Mouse (Mus musculus) neural tube, embryonic 14.5 days (tissue): ENCODE measurements around the gene Sae1. TPM values are rescaled to one million over a fixed set of nuclear protein-coding genes. Genes with fewer than 3 reads are reported as not detected.
A peak's percentile ranks its signal among the peaks of the same experiment; 100 is the strongest.

ENCODE experiments used
- ATAC-seq: fragments of 200-750 bp; cut with Nextera tagmentation; 2 replicates; pipeline ENCODE4 v1.8.0; 2017; ENCODE audit warnings: low read depth, mild to moderate bottlenecking, moderate TSS enrichment, moderate library complexity
- H3K27ac ChIP-seq: fragments of 300-500 bp; sonication (generic); 2 replicates; pipeline ENCODE4 v1.5.1; 2014; ENCODE audit warnings: low read depth, mild to moderate bottlenecking, control low read depth, low read length, moderate library complexity, mixed read lengths
- H3K27me3 ChIP-seq: fragments of 300-500 bp; sonication (generic); 2 replicates; pipeline ENCODE4 v1.6.1; 2014; ENCODE audit warnings: low read length; ENCODE audit not compliant: control insufficient read depth, insufficient read depth
- H3K36me3 ChIP-seq: fragments of 300-500 bp; sonication (generic); 2 replicates; pipeline ENCODE4 v1.6.1; 2014; ENCODE audit warnings: low read length, mixed read lengths; ENCODE audit not compliant: control insufficient read depth, insufficient read depth
- H3K4me1 ChIP-seq: fragments of 300-500 bp; sonication (generic); 2 replicates; pipeline ENCODE4 v1.6.1; 2014; ENCODE audit warnings: low read length; ENCODE audit not compliant: control insufficient read depth, insufficient read depth
- H3K4me2 ChIP-seq: fragments of 300-500 bp; sonication (generic); 2 replicates; pipeline ENCODE4 v1.6.1; 2014; ENCODE audit warnings: mild to moderate bottlenecking, low read depth, low read length, control low read depth
- H3K4me3 ChIP-seq: fragments of 300-500 bp; sonication (generic); 2 replicates; pipeline ENCODE4 v1.5.1; 2014; ENCODE audit warnings: low read depth, low read length, control low read depth, mixed read lengths
- H3K9ac ChIP-seq: fragments of 300-500 bp; sonication (generic); replicated peaks from 2 replicates; pipeline ENCODE4 v1.6.1; 2014; ENCODE audit warnings: low read depth, mild to moderate bottlenecking, control low read depth, low read length, mixed read lengths
- H3K9me3 ChIP-seq: fragments of 300-500 bp; sonication (generic); 2 replicates; pipeline ENCODE4 v1.6.1; 2016; ENCODE audit warnings: low read length; ENCODE audit not compliant: control insufficient read depth
- WGBS: fragments of 180-500 bp; shearing (Covaris S2); extraction: QIAGEN DNeasy Blood & Tissue Kit; methylation state at CpG from one replicate; pipeline ENCODE4 v1.1.7; 2014; 5-methylcytosine and 5-hydroxymethylcytosine counted together
- polyA plus RNA-seq: library from polyadenylated mRNA; unstranded; fragments of >200 nt; fragmentation: Nextera tagmentation; extraction: Ambion mirVana; gene quantifications from 2 replicates; pipeline ENCODE4 v1.2.1, GENCODE M21; 2014

Sae1 gene
- polyA plus RNA-seq, 1 experiment from 2014 or later, result 197 TPM

DNA sequence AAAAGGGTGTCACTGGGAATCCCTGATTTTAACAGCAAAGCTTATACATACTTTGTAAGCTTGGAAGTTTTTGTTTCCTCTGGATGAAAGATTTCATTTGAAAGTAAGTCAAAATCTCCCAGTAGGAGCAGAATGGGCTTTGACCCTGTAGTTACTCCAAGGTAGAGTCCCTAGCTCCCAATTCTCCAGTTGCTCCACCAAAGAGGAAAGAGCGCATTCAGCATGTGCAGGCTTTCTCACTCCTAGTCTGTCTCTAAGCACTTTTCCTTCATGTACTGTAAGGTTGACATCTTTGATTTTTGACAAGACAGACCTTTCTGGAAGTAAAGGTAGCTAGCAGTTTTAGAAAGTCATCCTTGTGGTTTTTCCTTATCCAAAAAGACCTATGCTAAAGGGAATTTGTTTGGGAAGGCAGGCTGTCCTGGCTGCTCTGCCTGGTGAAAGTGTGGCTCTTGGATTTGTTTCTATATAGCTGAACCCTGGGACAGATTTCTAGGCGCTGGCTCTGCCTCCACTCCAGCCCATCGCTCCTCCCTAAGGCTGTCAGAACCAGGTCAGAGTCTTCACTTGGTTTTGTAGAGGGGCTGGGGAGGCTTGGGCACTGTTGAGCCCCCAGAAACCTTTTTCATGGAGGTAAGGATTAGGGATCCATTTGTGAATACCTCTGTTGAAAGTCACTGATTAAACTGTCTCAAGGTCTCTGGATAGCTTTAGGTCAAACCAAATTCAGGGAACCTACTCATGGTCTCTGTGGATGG, 16.9 kb upstream of the Sae1 start:
- Histone ChIP-seq H3K4me3 (peak overlapping the region; percentile 98; the same call in 1 of the 2 replicates), H3K4me2 (peak overlapping the region; percentile 35), H3K36me3 (no peaks in the 10 kb centered on the region), H3K27me3 (no peaks in the 10 kb centered on the region), H3K27ac (peak overlapping the region; percentile 55; the same call in 1 of the 2 replicates), H3K9ac (no peak overlapping the region), H3K4me1 (peaks cover 29% of the 10 kb centered on the region), H3K9me3 (no peaks in the 10 kb centered on the region)
- no peak for ATAC-seq
- WGBS, result 89% methylated on average over 3 of the region's 3 CpGs

DNA sequence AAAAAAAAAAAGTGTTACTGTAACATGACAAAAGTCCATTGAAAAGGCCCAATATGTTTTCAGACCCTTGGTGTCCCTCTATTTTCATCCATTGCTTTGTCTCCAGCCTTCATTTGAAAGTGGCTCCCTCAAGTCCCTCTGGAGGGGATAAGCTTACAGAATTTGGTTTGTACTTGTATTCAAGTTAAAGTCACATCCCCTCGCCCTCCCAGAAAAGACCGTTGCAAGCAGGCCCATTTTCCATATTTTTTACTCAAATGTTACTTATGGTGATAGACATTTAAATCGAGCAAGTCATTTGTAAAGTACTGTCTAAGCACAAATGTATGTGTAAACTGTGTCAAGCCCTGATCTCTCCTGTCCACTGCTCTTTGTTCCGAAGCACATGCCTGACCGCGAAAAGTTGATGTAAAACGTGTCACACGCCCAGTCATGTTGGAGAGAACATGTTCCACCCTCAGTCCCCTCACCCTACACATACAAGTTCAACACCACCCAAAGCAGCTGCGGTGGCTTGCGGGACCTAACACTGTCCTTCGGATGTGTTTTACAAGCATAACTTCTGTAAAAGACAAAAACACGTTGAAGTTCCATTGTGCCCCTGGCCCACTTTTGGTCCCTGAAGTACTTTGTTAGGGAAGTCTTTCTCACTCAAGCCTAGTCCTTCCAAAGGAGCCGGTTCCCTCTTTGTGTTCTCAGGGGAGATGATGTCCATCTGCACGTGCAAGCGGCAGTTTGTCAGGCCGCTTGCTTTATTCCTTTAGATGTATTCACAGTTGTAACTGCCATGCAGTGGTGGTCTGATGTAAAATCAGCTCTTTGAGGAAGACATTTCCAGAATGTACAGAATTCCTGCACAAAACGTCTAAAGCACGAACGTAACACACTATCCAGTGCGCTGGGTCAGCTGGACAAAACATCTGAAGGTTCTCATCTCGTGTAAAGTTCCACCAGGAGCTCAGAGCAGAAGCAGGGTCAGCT, 15.7 kb upstream of the Sae1 start:
- Histone ChIP-seq H3K4me1 (peaks cover 36% of the 10 kb centered on the region), H3K9me3 (no peaks in the 10 kb centered on the region), H3K9ac (peak overlapping the region; percentile 100), H3K27me3 (no peaks in the 10 kb centered on the region), H3K36me3 (no peaks in the 10 kb centered on the region), H3K4me2 (peak overlapping the region; percentile 60), H3K27ac (peak overlapping the region; percentile 100), H3K4me3 (peak overlapping the region; percentile 98)
- ATAC-seq, result no peak
- 14% methylated on average over 21 of the region's 21 CpGs for WGBS

DNA sequence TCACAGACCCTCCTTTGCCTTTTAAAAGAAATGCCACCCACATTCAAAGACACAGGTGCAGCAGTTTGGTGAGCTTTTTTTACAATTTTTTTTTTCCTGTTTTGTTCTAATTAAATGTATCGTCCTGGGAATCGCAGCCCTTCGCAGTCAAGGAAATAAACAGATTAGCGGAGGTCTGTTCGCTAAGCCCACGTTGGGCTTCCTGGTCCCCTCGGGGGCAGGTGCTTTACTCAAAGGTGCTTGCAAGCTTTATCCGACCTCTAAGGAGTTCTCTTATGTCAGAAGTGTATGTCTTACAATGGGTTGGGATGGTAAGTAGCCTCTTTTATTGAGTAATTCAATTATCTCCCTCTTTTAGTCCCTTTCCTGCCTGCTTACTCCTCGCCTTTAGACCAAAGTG, 14.8 kb upstream of the Sae1 start:
- H3K36me3 ChIP-seq, result no peaks in the 10 kb centered on the region
- no peaks in the 10 kb centered on the region for H3K27me3 ChIP-seq
- H3K27ac ChIP-seq, result peak overlapping the region; percentile 100
- H3K9me3 ChIP-seq, result no peaks in the 10 kb centered on the region
- peaks cover 36% of the 10 kb centered on the region for H3K4me1 ChIP-seq
- no peak for ATAC-seq
- H3K4me2 ChIP-seq, result peak overlapping the region; percentile 60
- peak overlapping the region; percentile 100 for H3K9ac ChIP-seq
- WGBS, result under 1% methylated on average over 9 of the region's 9 CpGs
- H3K4me3 ChIP-seq, result peak overlapping the region; percentile 98

DNA sequence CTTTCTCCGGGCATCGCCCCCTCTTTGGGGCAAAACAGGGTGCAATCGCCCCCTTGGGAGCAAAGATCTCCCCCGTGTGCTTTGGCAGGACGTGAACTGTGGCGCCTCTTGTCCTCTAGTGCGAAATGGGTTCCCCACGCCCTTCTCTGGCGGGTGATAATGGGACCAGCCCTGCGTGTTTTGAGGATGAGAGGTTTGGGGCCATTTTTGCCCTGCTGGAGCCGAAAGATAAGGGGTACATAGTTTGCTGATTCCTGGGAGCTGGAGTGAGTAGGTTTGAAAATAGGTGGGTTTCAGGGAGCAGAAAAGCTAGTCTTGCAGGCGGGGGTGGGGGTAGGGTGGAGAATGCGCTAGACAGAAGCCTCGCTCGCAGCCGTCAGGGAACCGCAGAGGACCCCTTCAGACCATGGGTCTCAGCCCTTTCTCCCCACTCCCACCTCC, 14.4 kb upstream of the Sae1 start:
- peak overlapping the region; percentile 100 for H3K9ac ChIP-seq
- ATAC-seq, result no peak
- H3K27me3 ChIP-seq, result no peaks in the 10 kb centered on the region
- peak overlapping the region; percentile 98 for H3K4me3 ChIP-seq
- H3K4me1 ChIP-seq, result peaks cover 36% of the 10 kb centered on the region
- peak overlapping the region; percentile 100 for H3K27ac ChIP-seq
- peak overlapping the region; percentile 60 for H3K4me2 ChIP-seq
- no peaks in the 10 kb centered on the region for H3K9me3 ChIP-seq
- H3K36me3 ChIP-seq, result no peaks in the 10 kb centered on the region
- under 1% methylated on average over 17 of the region's 17 CpGs for WGBS

DNA sequence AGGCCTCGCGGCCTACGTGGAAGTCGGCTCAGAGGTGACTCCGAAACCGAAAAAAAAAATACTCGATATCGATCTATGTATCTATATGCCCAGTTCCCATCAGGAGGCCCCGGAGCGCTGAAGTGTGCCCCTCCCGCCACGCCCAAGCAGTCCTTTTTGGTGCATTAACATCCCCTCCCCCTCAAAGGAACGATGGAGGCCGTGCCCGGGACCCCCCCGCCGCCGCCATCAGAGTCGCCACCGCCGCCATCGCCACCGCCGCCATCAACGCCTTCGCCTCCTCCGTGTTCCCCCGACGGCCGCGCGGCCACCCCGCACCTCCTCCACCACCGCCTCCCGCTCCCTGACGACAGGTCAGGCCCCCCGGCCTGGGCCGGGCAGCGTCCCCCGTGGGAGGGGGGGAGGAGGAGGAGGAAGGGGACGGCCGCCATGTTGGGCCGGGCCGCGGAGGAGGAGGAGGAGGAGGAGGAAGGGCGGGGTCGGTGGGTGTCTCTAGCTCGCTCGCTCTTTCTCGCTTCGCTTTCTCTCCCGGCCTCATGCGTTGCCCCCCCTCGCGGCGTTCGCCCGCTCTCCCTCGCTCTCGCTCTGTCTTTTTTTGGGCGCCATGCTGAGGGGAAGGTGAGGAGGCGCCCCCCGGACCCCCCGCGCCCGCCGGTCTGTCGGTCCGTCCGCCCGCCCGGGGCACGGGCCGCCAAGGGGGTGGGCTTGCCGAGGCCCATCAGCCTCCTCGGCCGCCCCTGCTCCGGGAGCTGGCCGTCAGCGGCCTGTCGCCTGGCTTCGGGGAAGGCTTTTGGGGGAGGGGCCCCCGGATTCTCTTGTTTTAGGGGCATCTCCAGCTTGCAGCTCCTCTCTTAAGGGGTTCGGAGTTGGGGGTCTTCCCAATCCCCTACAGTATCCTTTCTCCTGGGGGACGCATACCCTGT, 13.3 kb upstream of the Sae1 start, which contains the start of gene Zc3h4:
Gene Zc3h4, plus strand, starts transcription at position 222 of the 923 bp plus-strand sequence.
- Histone ChIP-seq H3K4me1 (peaks cover 31% of the 10 kb centered on the region), H3K9me3 (no peaks in the 10 kb centered on the region)
- WGBS, result 0% methylated on average over 28 of the region's 85 CpGs

DNA sequence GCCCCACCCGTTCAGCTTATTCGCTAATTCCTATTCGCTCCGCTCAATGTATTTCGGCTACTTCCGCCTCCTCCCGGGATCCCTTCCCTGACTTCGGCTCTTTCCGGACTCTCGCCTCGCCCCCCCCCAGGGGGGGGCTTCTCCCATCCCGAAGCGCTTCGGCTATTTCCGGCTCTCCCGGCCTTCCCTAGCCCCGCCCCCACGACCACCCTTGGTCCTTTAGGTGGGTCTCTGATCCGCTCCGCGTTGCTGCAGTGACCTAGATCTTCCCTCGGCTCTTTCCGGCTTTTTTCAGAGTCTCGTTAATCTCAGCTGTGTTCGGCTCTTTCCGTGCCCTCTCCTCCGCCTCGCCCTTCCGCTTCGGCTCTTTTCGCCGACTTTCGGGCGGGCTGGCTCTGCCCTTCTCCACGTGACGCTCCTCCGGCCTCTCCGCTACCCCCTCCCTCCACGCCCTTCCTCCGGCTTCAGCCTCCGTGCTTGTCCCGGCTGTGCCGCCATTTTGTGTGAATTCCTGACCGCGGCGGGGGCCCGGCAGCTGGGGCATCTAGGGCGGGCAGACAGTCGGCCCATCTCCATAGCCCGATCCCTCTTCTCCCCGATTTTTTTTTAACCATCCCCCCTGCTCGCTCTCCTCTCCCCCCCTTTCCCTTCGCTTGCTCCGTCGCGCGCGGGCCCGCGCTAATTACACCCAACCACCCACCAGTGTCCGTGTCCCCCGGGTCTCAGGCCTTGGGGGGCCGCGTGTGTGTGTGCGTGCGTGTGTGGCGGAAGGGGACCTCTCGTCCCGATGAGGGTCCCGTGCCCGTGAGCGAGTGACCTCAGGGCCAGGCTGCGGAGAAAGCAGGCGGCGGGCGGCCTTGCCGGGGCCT, 12.4 kb upstream of the Sae1 start:
- Histone ChIP-seq H3K36me3 (no peaks in the 10 kb centered on the region), H3K27me3 (no peaks in the 10 kb centered on the region), H3K9ac (peak overlapping the region; percentile 100), H3K4me1 (peaks cover 22% of the 10 kb centered on the region), H3K4me2 (peak overlapping the region; percentile 60), H3K9me3 (no peaks in the 10 kb centered on the region), H3K4me3 (peak overlapping the region; percentile 98), H3K27ac (peak overlapping the region; percentile 100)
- peak; percentile 94 for ATAC-seq
- WGBS, result under 1% methylated on average over 73 of the region's 77 CpGs

More for the DNA sequence above, 13.3 kb upstream of the Sae1 start, which contains the start of gene Zc3h4:
- ATAC-seq, result peak; percentile 38
- Histone ChIP-seq H3K4me2 (peak within 1 kb of the TSS; percentile 60), H3K27ac (peak within 1 kb of the TSS; percentile 100), H3K36me3 (no peaks in the 10 kb centered on the region), H3K27me3 (no peaks in the 10 kb centered on the region), H3K9ac (peak within 1 kb of the TSS; percentile 100), H3K4me3 (peak within 1 kb of the TSS; percentile 98)

DNA sequence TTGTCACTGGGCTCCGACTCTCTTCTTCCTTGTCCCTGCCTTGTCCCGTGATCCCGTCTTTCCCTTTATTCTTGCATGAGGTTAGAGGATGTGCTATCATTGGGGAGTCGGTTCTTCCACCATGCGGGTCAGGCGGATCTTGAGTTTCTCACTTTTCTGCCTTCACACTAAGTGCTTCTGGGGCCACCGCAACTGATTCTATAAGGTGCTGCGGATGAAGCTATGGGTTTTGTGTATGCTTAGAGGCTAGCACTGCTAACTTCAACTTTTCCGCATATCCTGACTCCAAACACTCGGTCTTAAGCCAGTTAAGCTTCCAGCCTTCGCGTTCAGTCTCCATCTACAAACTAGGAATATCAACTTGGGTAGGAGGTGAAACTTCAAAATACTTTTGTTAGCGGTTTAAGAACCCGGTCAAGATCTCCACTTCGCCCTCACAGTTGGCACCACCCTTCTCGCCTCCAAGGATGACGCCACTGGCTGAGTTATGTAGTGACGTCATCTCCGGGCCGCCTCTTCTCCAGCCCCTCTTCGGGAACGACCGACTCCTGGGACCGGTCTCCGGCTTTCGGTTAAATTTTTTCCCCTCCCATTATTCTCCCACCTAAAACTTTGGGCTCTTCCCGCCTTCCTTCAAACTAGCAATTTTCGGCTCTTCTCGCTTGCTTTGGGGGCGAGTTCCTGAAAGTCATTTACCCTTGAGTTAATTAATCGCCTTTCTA, 11.7 kb upstream of the Sae1 start:
- peak; percentile 82 for ATAC-seq
- WGBS, result 2% methylated on average over 31 of the region's 31 CpGs
- Histone ChIP-seq H3K9me3 (no peaks in the 10 kb centered on the region), H3K4me1 (peaks cover 14% of the 10 kb centered on the region), H3K9ac (peak overlapping the region; percentile 100), H3K36me3 (no peaks in the 10 kb centered on the region), H3K4me2 (peak overlapping the region; percentile 60), H3K27ac (peak overlapping the region; percentile 100), H3K27me3 (no peaks in the 10 kb centered on the region), H3K4me3 (peak overlapping the region; percentile 98)
